Mouse (Mus musculus) lung, postnatal 0 days (tissue): ENCODE data around the gene Ankrd6. TPM values are rescaled to one million over a fixed set of nuclear protein-coding genes. Genes with fewer than 3 reads are reported as not detected.

Experiments used
- ATAC-seq: fragments of 200-750 bp; cut with Nextera tagmentation; 2 replicates; pipeline ENCODE4 v1.8.0; 2017; ENCODE audit warnings: moderate library complexity
- DNase-seq: peaks from one replicate; pipeline ENCODE4 v3.0.0-alpha.2; 2016; ENCODE audit warnings: low spot score
- H3K27ac ChIP-seq: fragments of 300-500 bp; sonication (generic); 2 replicates; pipeline ENCODE4 v1.5.1; 2014; ENCODE audit warnings: antibody characterized with exemption, mild to moderate bottlenecking, low read length, mixed read lengths
- H3K27me3 ChIP-seq: fragments of 300-500 bp; sonication (generic); replicated peaks from 2 replicates; pipeline ENCODE4 v1.6.1; 2014; ENCODE audit warnings: low read length, mixed read lengths; ENCODE audit not compliant: insufficient read depth
- H3K36me3 ChIP-seq: fragments of 300-500 bp; sonication (generic); 2 replicates; pipeline ENCODE4 v1.6.1; 2014; ENCODE audit warnings: low read length, mixed read lengths; ENCODE audit not compliant: insufficient read depth
- H3K4me1 ChIP-seq: fragments of 300-500 bp; sonication (generic); 2 replicates; pipeline ENCODE4 v1.6.1; 2014; ENCODE audit warnings: antibody characterized with exemption, low read depth, low read length, mixed read lengths; ENCODE audit not compliant: insufficient read depth
- H3K4me2 ChIP-seq: fragments of 300-500 bp; sonication (generic); replicated peaks from 2 replicates; pipeline ENCODE4 v1.6.1; 2014; ENCODE audit warnings: low read depth, mild to moderate bottlenecking, low read length, moderate library complexity, mixed read lengths
- H3K4me3 ChIP-seq: fragments of 300-500 bp; sonication (generic); 2 replicates; pipeline ENCODE4 v1.5.1; 2014; ENCODE audit warnings: low read depth, low read length
- H3K9ac ChIP-seq: fragments of 300-500 bp; sonication (generic); replicated peaks from 2 replicates; pipeline ENCODE4 v1.6.1; 2014; ENCODE audit warnings: low read depth, mild to moderate bottlenecking
- H3K9me3 ChIP-seq: fragments of 300-500 bp; sonication (generic); 2 replicates; pipeline ENCODE4 v1.6.1; 2016; ENCODE audit warnings: low read length, mixed read lengths
- CTCF ChIP-seq: IDR thresholded peaks from 2 replicates; pipeline ENCODE4 v1.5.1; 2016; ENCODE audit warnings: antibody characterized with exemption, mild to moderate bottlenecking
- EP300 ChIP-seq: IDR thresholded peaks from 2 replicates; pipeline ENCODE4 v1.6.1; 2016; ENCODE audit warnings: antibody characterized with exemption, mild to moderate bottlenecking, control low read depth
- WGBS: fragments of 180-500 bp; shearing (Covaris S2); extraction: QIAGEN DNeasy Blood & Tissue Kit; methylation state at CpG from one replicate; pipeline ENCODE4 v1.1.7; 2014; 5-methylcytosine and 5-hydroxymethylcytosine counted together
- polyA plus RNA-seq: library from polyadenylated mRNA; unstranded; fragments of >200 nt; fragmentation: Nextera tagmentation; extraction: Ambion mirVana; gene quantifications from 2 replicates; pipeline ENCODE4 v1.2.1, GENCODE M21; 2015

The Ankrd6 gene
- polyA plus RNA-seq, 1 experiment from 2014 or later = 1.2 TPM

DNA sequence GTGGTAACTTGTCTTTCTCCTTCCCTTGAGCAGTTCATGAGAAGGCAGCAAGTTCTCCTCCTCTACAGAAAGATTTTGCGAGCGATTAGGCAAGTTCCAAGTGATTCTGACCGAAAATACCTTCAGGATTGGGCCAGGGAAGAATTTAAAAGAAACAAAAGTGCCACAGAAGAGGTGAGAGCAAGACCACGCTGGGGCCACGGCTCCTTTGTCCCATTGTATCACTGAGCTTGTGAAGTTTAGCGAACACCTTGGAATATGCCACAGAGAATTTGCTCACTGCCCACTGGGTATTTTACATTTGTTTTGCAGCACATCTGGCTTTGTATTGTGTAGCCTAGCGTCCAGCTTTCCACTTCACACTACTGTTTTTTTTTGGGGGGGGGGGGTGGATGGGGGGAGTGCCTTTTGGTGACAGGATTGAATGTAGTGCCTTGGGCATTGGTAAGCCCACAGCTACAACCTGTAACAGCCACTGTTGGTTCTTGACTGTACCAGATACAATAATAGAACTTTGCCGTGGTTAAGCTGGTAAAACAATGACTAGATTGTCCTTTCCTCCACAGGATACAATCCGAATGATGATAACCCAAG is 150.0 kb downstream of the Ankrd6 start:
- WGBS = 7% methylated on average over 9 of the region's 9 CpGs
- ATAC-seq = peak; percentile 17; the same call in 1 of the 2 replicates
- no peak for TF ChIP-seq CTCF
- no peak for TF ChIP-seq EP300

DNA sequence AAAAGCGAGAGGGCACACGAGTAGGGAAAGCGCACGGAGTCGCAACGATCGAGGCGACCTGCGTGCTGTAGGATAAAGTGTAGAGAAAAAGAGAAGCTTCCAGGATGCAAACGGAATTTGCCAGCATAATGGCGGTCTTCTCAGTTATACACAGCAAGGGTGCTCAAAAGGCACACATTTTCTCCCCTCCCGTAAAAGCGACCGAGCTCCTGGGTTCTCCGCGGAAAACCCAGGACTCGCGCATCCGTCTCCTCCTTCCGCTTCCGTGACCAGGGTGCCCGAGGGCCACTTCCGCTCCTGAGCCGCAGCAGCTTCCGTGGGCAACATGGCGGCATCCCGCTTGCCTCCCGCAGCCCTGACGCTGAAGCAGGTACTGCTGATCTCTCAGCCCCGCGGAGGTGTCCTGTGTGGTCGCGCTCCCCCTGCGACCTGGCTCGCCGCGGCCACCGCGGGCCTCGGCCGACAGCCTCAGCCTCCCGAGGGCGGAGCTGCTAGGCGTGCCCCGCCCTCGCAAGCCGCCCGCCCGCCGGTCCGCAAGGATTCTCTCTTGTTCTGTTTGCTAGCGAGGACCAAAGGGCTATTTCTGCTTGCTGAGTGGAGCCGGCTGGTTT is 150.6 kb downstream of the Ankrd6 start, which contains the start of gene Lyrm2:
Lyrm2 (plus strand) TSS at position 288 of the 611 bp plus-strand sequence.
- ATAC-seq = peak; percentile 95
- H3K36me3 ChIP-seq = no peaks in the 10 kb centered on the region
- H3K9me3 ChIP-seq = no peaks in the 10 kb centered on the region
- peak within 1 kb of the TSS; percentile 94 for H3K4me3 ChIP-seq
- peak within 1 kb of the TSS; percentile 75 for H3K9ac ChIP-seq
- DNase-seq = peak; percentile 86
- 3% methylated on average over 50 of the region's 53 CpGs for WGBS
- no peaks in the 10 kb centered on the region for H3K27me3 ChIP-seq
- H3K4me2 ChIP-seq = peak within 1 kb of the TSS; percentile 69
- H3K4me1 ChIP-seq = 0 out of 2 replicates have a peak, but pooled peaks cover 5% of the 10 kb centered on the region
- H3K27ac ChIP-seq = peak within 1 kb of the TSS; percentile 94
- 0 out of 2 replicates have a peak, but pooled peaks have one; percentile 18 for TF ChIP-seq EP300
- TF ChIP-seq CTCF = no peak

More for the DNA sequence above, 150.0 kb downstream of the Ankrd6 start:
- DNase-seq = no peak
- H3K4me3 ChIP-seq = peak overlapping the region; percentile 94
- H3K4me2 ChIP-seq = peak overlapping the region; percentile 69
- H3K27me3 ChIP-seq = no peaks in the 10 kb centered on the region
- H3K4me1 ChIP-seq = 0 out of 2 replicates have a peak, but pooled peaks cover 5% of the 10 kb centered on the region
- H3K27ac ChIP-seq = peak overlapping the region; percentile 94
- no peaks in the 10 kb centered on the region for H3K9me3 ChIP-seq
- peak overlapping the region; percentile 75 for H3K9ac ChIP-seq
- no peaks in the 10 kb centered on the region for H3K36me3 ChIP-seq

DNA sequence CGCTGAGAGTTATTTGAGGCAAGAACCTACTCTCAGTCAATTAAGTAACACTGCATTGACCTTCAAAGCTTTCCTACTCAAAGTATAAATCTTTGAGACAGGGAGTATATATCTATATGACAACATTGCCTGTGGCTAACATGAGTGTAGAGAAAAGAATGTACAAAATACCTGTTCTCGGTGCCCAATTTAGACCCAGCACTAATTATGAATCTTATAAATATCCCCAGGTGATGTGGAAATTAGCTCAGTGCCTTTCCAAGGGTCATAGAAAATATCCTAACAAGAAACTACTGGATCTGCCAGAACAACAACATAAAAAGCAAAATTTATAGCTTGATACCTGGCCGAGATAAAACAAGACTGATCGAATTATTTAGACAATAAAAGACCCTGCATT is 151.7 kb downstream of the Ankrd6 start:
- no peak for TF ChIP-seq EP300
- no peak for TF ChIP-seq CTCF

DNA sequence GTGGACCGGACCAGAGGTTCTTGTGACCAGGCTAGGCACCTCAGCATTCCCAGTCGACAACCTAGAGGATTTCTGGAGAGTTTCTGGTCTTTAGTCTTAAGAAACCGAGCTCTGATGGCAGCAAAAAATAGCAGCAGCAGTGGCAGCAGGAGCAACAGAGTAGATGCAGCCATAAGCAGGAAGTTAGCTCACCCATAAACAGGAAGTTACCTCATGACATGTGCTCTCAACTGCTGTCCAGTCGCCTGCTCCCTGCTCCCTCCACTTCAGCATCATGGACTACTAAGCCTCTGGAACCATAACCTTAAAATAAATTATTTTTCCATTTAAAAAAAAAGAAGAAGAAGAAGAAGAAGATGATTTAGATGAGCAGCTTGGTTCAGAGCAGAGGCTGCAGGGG is 161.6 kb downstream of the Ankrd6 start:
- no peak for ATAC-seq
- H3K27me3 ChIP-seq = no peaks in the 10 kb centered on the region
- H3K4me3 ChIP-seq = no peak overlapping the region
- no peak overlapping the region for H3K9ac ChIP-seq
- WGBS = 74% methylated on average over 4 of the region's 4 CpGs
- TF ChIP-seq CTCF = no peak
- no peak for TF ChIP-seq EP300
- no peaks in the 10 kb centered on the region for H3K36me3 ChIP-seq
- no peaks in the 10 kb centered on the region for H3K4me1 ChIP-seq
- no peak overlapping the region for H3K27ac ChIP-seq
- H3K9me3 ChIP-seq = no peaks in the 10 kb centered on the region
- no peak overlapping the region for H3K4me2 ChIP-seq
- DNase-seq = no peak

More for the DNA sequence above, 151.7 kb downstream of the Ankrd6 start:
- no peak overlapping the region for H3K4me3 ChIP-seq
- H3K4me1 ChIP-seq = 0 out of 2 replicates have a peak, but pooled peaks cover 5% of the 10 kb centered on the region
- no peak for ATAC-seq
- no peak overlapping the region for H3K4me2 ChIP-seq
- no peak for DNase-seq
- no peaks in the 10 kb centered on the region for H3K9me3 ChIP-seq
- no peak overlapping the region for H3K27ac ChIP-seq
- no peaks in the 10 kb centered on the region for H3K27me3 ChIP-seq
- 98% methylated on average over 4 of the region's 4 CpGs for WGBS
- no peak overlapping the region for H3K9ac ChIP-seq
- no peaks in the 10 kb centered on the region for H3K36me3 ChIP-seq

DNA sequence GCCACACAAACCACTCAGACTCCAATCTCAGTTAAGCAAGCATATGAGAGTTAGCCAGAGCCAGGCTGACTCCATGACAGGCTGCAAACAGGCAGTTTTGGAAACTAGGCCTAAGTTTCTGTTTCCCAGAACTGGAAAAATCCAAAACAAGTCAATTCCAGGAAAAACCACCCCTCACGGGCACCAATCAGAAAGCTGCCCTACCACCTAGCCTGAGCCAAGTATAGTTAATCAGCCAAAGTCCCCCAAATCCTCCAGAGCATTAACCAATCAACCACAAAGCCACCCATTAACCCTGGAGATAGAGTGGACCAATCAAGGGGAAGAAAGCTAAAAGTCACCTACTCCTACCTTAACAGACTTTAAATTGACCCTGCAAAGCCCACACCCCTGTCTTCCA is 163.5 kb downstream of the Ankrd6 start:
- Histone ChIP-seq H3K36me3 (no peaks in the 10 kb centered on the region), H3K4me1 (no peaks in the 10 kb centered on the region), H3K9ac (no peak overlapping the region), H3K4me3 (no peak overlapping the region), H3K27me3 (no peaks in the 10 kb centered on the region), H3K27ac (no peak overlapping the region), H3K4me2 (no peak overlapping the region), H3K9me3 (no peaks in the 10 kb centered on the region)
- TF ChIP-seq EP300 (no peak), CTCF (no peak)
- 86% methylated on average over 1 of the region's 1 CpGs for WGBS
- ATAC-seq = no peak
- DNase-seq = no peak

DNA sequence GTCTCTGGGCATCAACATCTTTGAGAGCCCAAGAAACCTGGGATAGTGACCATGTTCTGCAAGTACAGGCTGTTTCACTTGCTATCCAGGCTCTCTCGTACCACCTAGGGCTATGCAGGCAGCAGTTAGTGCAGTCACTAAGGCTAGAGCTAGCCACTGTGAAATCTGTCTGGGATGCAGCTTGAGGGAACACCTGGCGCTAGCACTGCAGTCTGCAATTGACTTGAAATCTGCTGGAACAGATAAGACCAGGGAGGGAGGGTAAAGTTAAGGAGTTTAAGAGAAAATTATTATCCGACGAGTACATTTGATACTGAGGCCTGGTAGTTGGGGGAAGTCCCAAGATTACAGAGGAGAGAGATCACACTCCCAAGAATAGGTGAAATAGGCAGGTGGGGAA is 170.6 kb downstream of the Ankrd6 start:
- Histone ChIP-seq H3K27me3 (no peaks in the 10 kb centered on the region), H3K27ac (no peak overlapping the region), H3K4me1 (no peaks in the 10 kb centered on the region), H3K9ac (no peak overlapping the region), H3K4me3 (no peak overlapping the region), H3K4me2 (no peak overlapping the region), H3K36me3 (no peaks in the 10 kb centered on the region), H3K9me3 (no peaks in the 10 kb centered on the region)
- ATAC-seq = no peak
- DNase-seq = no peak
- 93% methylated on average over 4 of the region's 4 CpGs for WGBS
- TF ChIP-seq CTCF = no peak
- TF ChIP-seq EP300 = no peak
